Comparison of ENCODE assay signal across 8 mouse cellular contexts in the genomic region with DNA sequence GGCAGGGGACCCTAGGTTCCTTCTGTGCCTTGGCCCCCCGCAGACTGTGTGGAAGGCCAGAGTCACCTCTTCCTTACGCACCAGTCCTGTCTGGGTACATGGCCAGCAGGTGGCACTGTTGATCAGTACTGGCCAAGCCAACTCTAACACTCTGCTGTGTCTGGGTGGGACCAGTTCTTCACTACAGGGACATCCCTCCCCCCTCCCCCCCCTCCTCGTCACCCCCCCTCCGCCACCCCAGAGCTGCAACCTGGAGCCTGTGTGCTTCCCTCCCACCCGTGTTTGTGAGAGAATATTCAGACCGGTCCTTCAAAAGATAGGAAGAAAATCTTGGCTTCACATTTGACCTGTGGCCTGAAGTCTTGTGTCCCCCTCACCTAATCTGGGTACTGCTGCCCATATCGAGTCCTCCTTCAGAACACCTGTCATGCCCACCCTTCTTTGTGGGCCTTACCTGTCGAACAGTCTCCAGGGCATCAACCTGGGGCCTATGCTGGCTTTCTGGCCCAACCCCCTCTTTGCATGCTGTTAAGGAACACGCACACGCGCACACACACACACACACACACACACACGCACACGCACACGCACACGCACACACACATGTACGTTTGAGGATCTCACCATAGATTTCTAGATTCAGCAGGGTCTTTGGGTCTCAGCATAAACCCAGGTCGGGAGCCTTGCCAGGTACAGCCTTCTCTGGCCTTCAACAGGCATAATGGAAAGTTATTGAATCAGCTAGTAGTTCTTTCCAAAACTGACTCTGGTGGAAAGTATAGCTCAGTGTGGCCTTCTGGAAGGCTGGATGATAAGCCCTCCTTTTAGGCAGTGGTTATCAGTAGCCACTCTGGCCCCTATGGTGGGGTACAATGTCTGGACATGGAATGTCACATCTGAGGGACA. TPM values are rescaled to one million over a fixed set of nuclear protein-coding genes. Genes with fewer than 3 reads are reported as not detected.
DNase-seq lines count a peak whose midpoint lies in the region; ATAC-seq and TF ChIP-seq lines count a peak whose summit lies in the region.

No protein-coding gene starts in this region.

- no peak overlapping the region for H3K4me2 ChIP-seq in hindbrain, embryonic 14.5 days (replicated peaks)

- no peak overlapping the region for H3K9ac ChIP-seq in hindbrain, embryonic 14.5 days

- no peaks in the 10 kb centered on the region for H3K27me3 ChIP-seq in Patski
- H3K27me3 ChIP-seq in hindbrain, embryonic 14.5 days (ENCODE audit: control insufficient read depth, insufficient read depth, low read length) = no peaks in the 10 kb centered on the region

- no peaks in the 10 kb centered on the region for H3K9me3 ChIP-seq in hindbrain, embryonic 14.5 days (ENCODE audit: control insufficient read depth, low read length)

- no peak for DNase-seq in Patski (ENCODE audit: low read depth, low spot score)
- DNase-seq in cerebellum, postnatal 25 days = peak; percentile 94 to 97
- DNase-seq in frontal cortex, postnatal 36 days (ENCODE audit: low spot score in 2 of 2) = peak; percentile 89 to 90
- peak; percentile 87 for DNase-seq in hindbrain, embryonic 14.5 days (ENCODE audit: low spot score)
- DNase-seq in layer of hippocampus, postnatal 25 days (ENCODE audit: extremely low spot score in 1 of 2, low spot score in 1 of 2) = peak; percentile 86 to 98
- DNase-seq in lung, postnatal 14 days = peak; percentile 96
- peak; percentile 69 for DNase-seq in retina, adult 2 months (ENCODE audit: low read depth, low spot score)
- DNase-seq in thymus, postnatal 14 days = peak; percentile 88

- in situ Hi-C loops in Patski (cut with MboI; ENCODE audit: low pct_unique_long_range_greater_than_20kb) = loop anchor here (5.0 to 10.0 kb wide), 5 partner anchors 48 to 546 kb away; a partner anchor contains a TSS

- H3K27ac ChIP-seq in hindbrain, embryonic 14.5 days = no peak overlapping the region

- H3K4me3 ChIP-seq in hindbrain, embryonic 14.5 days (replicated peaks; ENCODE audit: low read length) = no peak overlapping the region

- WGBS in hindbrain, embryonic 14.5 days = 65% methylated on average over 15 of the region's 17 CpGs

- no peaks in the 10 kb centered on the region for H3K4me1 ChIP-seq in hindbrain, embryonic 14.5 days (replicated peaks; ENCODE audit: control insufficient read depth, insufficient read depth, low read length)

- H3K36me3 ChIP-seq in hindbrain, embryonic 14.5 days (replicated peaks; ENCODE audit: control insufficient read depth, insufficient read depth) = peaks cover 34% of the 10 kb centered on the region

- CTCF ChIA-PET in Patski (lab: Charles Lee) = interaction anchor here (0.6 to 6.0 kb wide), 18 partner anchors 15 to 93 kb away, joined by 3 to 82 read pairs (median 4); a partner anchor contains a TSS

- POLR2A ChIA-PET in Patski (lab: Charles Lee) = interaction anchor here (0.6 to 4.5 kb wide), 8 partner anchors 25 to 257 kb away, joined by 3 to 44 read pairs (median 8); a partner anchor contains a TSS

- no peak for TF ChIP-seq CTCF in Patski (IDR thresholded peaks at IDR 0.05)

- ATAC-seq in Patski = peak; percentile 63
- ATAC-seq in hindbrain, embryonic 14.5 days (ENCODE audit: low FRiP score) = peak; percentile 89

RNA-seq across cellular contexts. Expression of a gene that starts 9.6 kb away (rescaled TPM):
- 90.6 TPM for polyA plus RNA-seq in Patski (2021)
- 59.5 and 64.0 TPM in 2 replicates for polyA plus RNA-seq in hindbrain, embryonic 14.5 days (2014; fragmentation: Nextera tagmentation; extraction: Ambion mirVana)
- 10 to 100 TPM; 18.0 to 28.1 TPM for total RNA-seq in layer of hippocampus, postnatal 25 days (2021)

RNA-seq across cellular contexts. Expression of a gene that starts 9.9 kb away (rescaled TPM):
- polyA plus RNA-seq in Patski (2021) = 20.5 TPM
- polyA plus RNA-seq in hindbrain, embryonic 14.5 days (2014; fragmentation: Nextera tagmentation; extraction: Ambion mirVana) = 9.0 and 10.0 TPM in 2 replicates
- 10 to 100 TPM; 12.7 to 16.9 TPM for total RNA-seq in layer of hippocampus, postnatal 25 days (2021)

RNA-seq across cellular contexts. Expression of a gene that starts 32.9 kb away (rescaled TPM):
- polyA plus RNA-seq in Patski (2021) = 149 TPM
- 52.1 and 61.0 TPM in 2 replicates for polyA plus RNA-seq in hindbrain, embryonic 14.5 days (2014; fragmentation: Nextera tagmentation; extraction: Ambion mirVana)
- total RNA-seq in layer of hippocampus, postnatal 25 days (2021) = 10 to 100 TPM; 30.3 to 38.9 TPM
